Mouse (Mus musculus) kidney, postnatal 0 days (tissue): ENCODE measurements at regions not wholly inside any gene's neighbourhood (a gene's known extent, or its start where the extent isn't known, plus 50 kb on each side); places are given as distances from the start of the nearest gene placed in this dataset.

ENCODE experiments used
- ATAC-seq: fragments of 200-750 bp; cut with Nextera tagmentation; replicated peaks from 2 replicates; pipeline ENCODE4 v1.8.0; 2017; ENCODE audit warnings: low read depth, moderate number of reproducible peaks, moderate TSS enrichment, moderate library complexity; ENCODE audit not compliant: low FRiP score
- DNase-seq: peaks from one replicate; pipeline ENCODE4 v3.0.0-alpha.2; 2016; ENCODE audit warnings: low spot score
- H3K27ac ChIP-seq: fragments of 300-500 bp; sonication (generic); 2 replicates; pipeline ENCODE4 v1.5.1; 2014; ENCODE audit warnings: mild to moderate bottlenecking
- H3K27me3 ChIP-seq: fragments of 300-500 bp; sonication (generic); 2 replicates; pipeline ENCODE4 v1.6.1; 2014; ENCODE audit warnings: low read length, mixed read lengths; ENCODE audit not compliant: insufficient read depth
- H3K36me3 ChIP-seq: fragments of 300-500 bp; sonication (generic); 2 replicates; pipeline ENCODE4 v1.6.1; 2014; ENCODE audit warnings: low read length, mixed read lengths; ENCODE audit not compliant: insufficient read depth
- H3K4me1 ChIP-seq: fragments of 300-500 bp; sonication (generic); replicated peaks from 2 replicates; pipeline ENCODE4 v1.6.1; 2014; ENCODE audit warnings: antibody characterized with exemption, low read length, mixed read lengths; ENCODE audit not compliant: insufficient read depth
- H3K4me2 ChIP-seq: fragments of 300-500 bp; sonication (generic); 2 replicates; pipeline ENCODE4 v1.6.1; 2014; ENCODE audit warnings: mild to moderate bottlenecking, low read length, moderate library complexity, mixed read lengths
- H3K4me3 ChIP-seq: fragments of 300-500 bp; sonication (generic); replicated peaks from 2 replicates; pipeline ENCODE4 v1.5.1; 2014; ENCODE audit warnings: low read depth, low read length
- H3K9ac ChIP-seq: fragments of 300-500 bp; sonication (generic); 2 replicates; pipeline ENCODE4 v1.6.1; 2014; ENCODE audit warnings: low read depth, low read length
- H3K9me3 ChIP-seq: fragments of 300-500 bp; sonication (generic); replicated peaks from 2 replicates; pipeline ENCODE4 v1.6.1; 2016; ENCODE audit warnings: low read length, inconsistent platforms, mixed read lengths
- CTCF ChIP-seq: IDR thresholded peaks from 2 replicates; pipeline ENCODE4 v1.5.1; 2016; ENCODE audit warnings: antibody characterized with exemption, low read depth, mild to moderate bottlenecking, moderate library complexity
- WGBS: fragments of 180-500 bp; shearing (Covaris S2); extraction: QIAGEN DNeasy Blood & Tissue Kit; methylation state at CpG from one replicate; pipeline ENCODE4 v1.1.7; 2014; 5-methylcytosine and 5-hydroxymethylcytosine counted together

GRCm38 (mm10) chr14:47856280-47856765, 208.1 kb downstream of the Ktn1 start:
- TF ChIP-seq CTCF: no peak
- no peak overlapping the region for H3K4me3 ChIP-seq
- DNase-seq (peak; percentile 20), ATAC-seq (no peak)
- H3K36me3 ChIP-seq: no peaks in the 10 kb centered on the region
- no peaks in the 10 kb centered on the region for H3K4me1 ChIP-seq
- no peak overlapping the region for H3K4me2 ChIP-seq
- H3K27me3 ChIP-seq: no peaks in the 10 kb centered on the region
- no peak overlapping the region for H3K9ac ChIP-seq
- H3K27ac ChIP-seq: no peak overlapping the region
- H3K9me3 ChIP-seq: no peaks in the 10 kb centered on the region
- WGBS: 58% methylated on average over 7 of the region's 7 CpGs

DNA sequence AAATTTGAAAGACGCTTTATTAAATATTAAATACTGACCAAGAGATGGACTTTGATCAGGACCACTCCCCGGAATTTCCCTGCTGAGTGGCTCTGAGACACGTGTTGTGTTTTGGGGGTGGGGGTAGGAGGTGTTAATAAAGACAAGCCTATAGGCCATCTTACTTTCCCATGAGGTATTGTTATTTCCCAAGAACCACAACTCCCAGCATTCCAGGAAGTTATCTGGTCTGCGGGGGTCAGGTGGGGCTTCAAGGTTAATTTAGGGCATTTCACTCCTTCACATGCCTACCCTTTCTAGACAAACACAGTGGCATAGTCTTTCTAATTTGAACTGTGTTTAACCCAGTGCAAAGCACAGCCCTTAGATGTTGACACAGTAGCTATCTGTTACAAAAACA, 209.0 kb downstream of the Ktn1 start:
- H3K27me3 ChIP-seq: no peaks in the 10 kb centered on the region
- 65% methylated on average over 4 of the region's 4 CpGs for WGBS
- no peaks in the 10 kb centered on the region for H3K4me1 ChIP-seq
- DNase-seq (peak; percentile 18), ATAC-seq (no peak)
- no peak overlapping the region for H3K4me2 ChIP-seq
- TF ChIP-seq CTCF: no peak
- H3K36me3 ChIP-seq: no peaks in the 10 kb centered on the region
- H3K9ac ChIP-seq: no peak overlapping the region
- no peak overlapping the region for H3K27ac ChIP-seq
- no peak overlapping the region for H3K4me3 ChIP-seq
- no peaks in the 10 kb centered on the region for H3K9me3 ChIP-seq

DNA sequence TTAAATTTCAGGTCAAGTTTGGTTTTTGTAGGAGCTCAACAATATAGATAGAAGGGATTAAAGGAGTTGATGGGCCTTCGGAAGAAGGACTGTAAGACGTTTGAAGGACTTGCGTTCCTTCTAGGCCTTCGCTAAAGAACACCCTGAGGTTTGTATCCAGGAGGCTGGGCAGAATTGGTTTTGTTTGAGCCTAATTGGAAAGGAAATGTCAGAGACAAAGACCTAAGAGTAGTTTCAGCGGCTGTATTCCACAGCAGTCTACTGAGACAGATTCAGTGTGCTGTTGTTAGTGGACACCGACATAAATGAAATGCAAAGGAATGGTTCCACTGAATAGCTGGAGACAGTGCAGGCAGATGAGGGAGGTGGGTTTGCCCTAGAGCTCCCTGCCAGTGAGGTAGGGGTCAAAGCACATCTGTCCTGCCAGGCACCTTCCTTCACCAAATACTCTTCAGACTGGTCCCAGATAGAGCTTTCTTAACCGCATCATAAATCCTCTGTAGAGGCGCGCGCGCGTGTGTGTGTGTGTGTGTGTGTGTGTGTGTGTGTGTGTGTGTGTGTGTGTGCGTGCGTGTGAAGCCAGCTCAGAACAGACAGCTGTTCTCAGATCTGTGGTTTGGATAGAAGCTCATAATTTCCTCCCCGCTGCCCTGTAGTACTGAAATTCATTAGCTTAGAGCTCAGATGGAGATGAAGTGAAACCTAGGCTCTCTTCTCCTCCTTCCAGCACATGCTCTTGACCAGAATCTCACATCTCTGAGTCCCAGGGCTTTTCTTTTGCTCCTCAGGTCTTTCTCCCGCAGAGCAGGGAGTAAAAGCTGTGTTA, 209.7 kb downstream of the Ktn1 start:
- Histone ChIP-seq H3K9ac (no peak overlapping the region), H3K36me3 (no peaks in the 10 kb centered on the region), H3K27ac (no peak overlapping the region; the same call in 1 of the 2 replicates), H3K4me2 (no peak overlapping the region), H3K27me3 (no peaks in the 10 kb centered on the region), H3K4me1 (no peaks in the 10 kb centered on the region), H3K9me3 (no peaks in the 10 kb centered on the region), H3K4me3 (no peak overlapping the region)
- DNase-seq (peak; percentile 43), ATAC-seq (no peak)
- WGBS: 59% methylated on average over 16 of the region's 16 CpGs
- no peak for TF ChIP-seq CTCF

- H3K36me3 ChIP-seq: no peaks in the 10 kb centered on the region
- H3K9me3 ChIP-seq: no peaks in the 10 kb centered on the region
- no peaks in the 10 kb centered on the region for H3K4me1 ChIP-seq
- H3K27me3 ChIP-seq: no peaks in the 10 kb centered on the region
- TF ChIP-seq CTCF: no peak
- H3K4me2 ChIP-seq: no peak overlapping the region
- DNase-seq: no peak
- no peak overlapping the region for H3K4me3 ChIP-seq
- no peak for ATAC-seq
- no peak overlapping the region for H3K9ac ChIP-seq
- 65% methylated on average over 1 of the region's 1 CpGs for WGBS
- no peak overlapping the region for H3K27ac ChIP-seq
Observed at GRCm38 (mm10) chr14:47862556-47862955, 214.3 kb downstream of the Ktn1 start.

- H3K36me3 ChIP-seq: no peaks in the 10 kb centered on the region
- WGBS: 30% methylated on average over 5 of the region's 5 CpGs
- no peaks in the 10 kb centered on the region for H3K4me1 ChIP-seq
- H3K27ac ChIP-seq: no peak overlapping the region
- peak; percentile 18 for DNase-seq
- H3K4me3 ChIP-seq: no peak overlapping the region
- H3K4me2 ChIP-seq: no peak overlapping the region
- H3K9me3 ChIP-seq: no peaks in the 10 kb centered on the region
- no peak for ATAC-seq
- no peak overlapping the region for H3K9ac ChIP-seq
- TF ChIP-seq CTCF: no peak
- H3K27me3 ChIP-seq: no peaks in the 10 kb centered on the region
Observed at GRCm38 (mm10) chr14:47863067-47863466, 214.8 kb downstream of the Ktn1 start.

GRCm38 (mm10) chr14:47863701-47864100, 215.5 kb downstream of the Ktn1 start:
- H3K4me1 ChIP-seq: no peaks in the 10 kb centered on the region
- no peak overlapping the region for H3K4me2 ChIP-seq
- no peak for DNase-seq
- no peak overlapping the region for H3K4me3 ChIP-seq
- no peaks in the 10 kb centered on the region for H3K27me3 ChIP-seq
- no peaks in the 10 kb centered on the region for H3K9me3 ChIP-seq
- no peak for ATAC-seq
- H3K9ac ChIP-seq: no peak overlapping the region
- WGBS: 76% methylated on average over 6 of the region's 6 CpGs
- H3K27ac ChIP-seq: no peak overlapping the region
- TF ChIP-seq CTCF: no peak
- H3K36me3 ChIP-seq: no peaks in the 10 kb centered on the region
